Mouse (Mus musculus) frontal cortex, postnatal 14 days (tissue): ENCODE measurements at regions not wholly inside any gene's neighbourhood (a gene's known extent, or its start where the extent isn't known, plus 50 kb on each side); places are given as distances from the start of the nearest gene placed in this dataset.

Source experiments
- DNase-seq, 2 experiments: peaks; one replicate each; pipeline ENCODE4 v3.0.0; 2022; ENCODE audit warnings: low spot score in 2 of 2

- DNase-seq, result no peak
These were observed 784.9 kb upstream of the Apob start for GRCm38 (mm10) chr12:7192591-7192990.

- DNase-seq, result no peak
These were observed 779.4 kb upstream of the Apob start for GRCm38 (mm10) chr12:7198098-7198497.

- DNase-seq, result no peak
These were observed 776.6 kb upstream of the Apob start for GRCm38 (mm10) chr12:7200879-7201278.

GRCm38 (mm10) chr12:7215686-7216085, 761.8 kb upstream of the Apob start:
- DNase-seq, result no peak

GRCm38 (mm10) chr12:7217499-7217898, 759.9 kb upstream of the Apob start:
- no peak for DNase-seq

GRCm38 (mm10) chr12:7228124-7228523, 749.3 kb upstream of the Apob start:
- no peak for DNase-seq

GRCm38 (mm10) chr12:7228541-7229225, 748.8 kb upstream of the Apob start:
- DNase-seq, result no peak

GRCm38 (mm10) chr12:7250324-7250723, 727.1 kb upstream of the Apob start:
- DNase-seq, result no peak

- DNase-seq, result no peak
These were observed 706.9 kb upstream of the Apob start for GRCm38 (mm10) chr12:7270587-7270986.

GRCm38 (mm10) chr12:7284354-7285036, 693.0 kb upstream of the Apob start:
- DNase-seq, result no peak

- DNase-seq, result no peak
These were observed 685.9 kb upstream of the Apob start for GRCm38 (mm10) chr12:7291557-7291956.

- DNase-seq, result no peak
These were observed 680.4 kb upstream of the Apob start for GRCm38 (mm10) chr12:7297026-7297425.

GRCm38 (mm10) chr12:7321453-7321852, 656.0 kb upstream of the Apob start:
- DNase-seq, result no peak

- DNase-seq, result peak; percentile 32 to 45
These were observed 648.8 kb upstream of the Apob start for GRCm38 (mm10) chr12:7328620-7329019.
